Mouse (Mus musculus): ENCODE measurements around the gene 2900026A02Rik.
"Not testable (repeated sequence)": the region's sequence is repeated elsewhere in the genome, so short reads cannot be mapped to it uniquely, and the experiment has no call there.

The 2900026A02Rik gene

DNA sequence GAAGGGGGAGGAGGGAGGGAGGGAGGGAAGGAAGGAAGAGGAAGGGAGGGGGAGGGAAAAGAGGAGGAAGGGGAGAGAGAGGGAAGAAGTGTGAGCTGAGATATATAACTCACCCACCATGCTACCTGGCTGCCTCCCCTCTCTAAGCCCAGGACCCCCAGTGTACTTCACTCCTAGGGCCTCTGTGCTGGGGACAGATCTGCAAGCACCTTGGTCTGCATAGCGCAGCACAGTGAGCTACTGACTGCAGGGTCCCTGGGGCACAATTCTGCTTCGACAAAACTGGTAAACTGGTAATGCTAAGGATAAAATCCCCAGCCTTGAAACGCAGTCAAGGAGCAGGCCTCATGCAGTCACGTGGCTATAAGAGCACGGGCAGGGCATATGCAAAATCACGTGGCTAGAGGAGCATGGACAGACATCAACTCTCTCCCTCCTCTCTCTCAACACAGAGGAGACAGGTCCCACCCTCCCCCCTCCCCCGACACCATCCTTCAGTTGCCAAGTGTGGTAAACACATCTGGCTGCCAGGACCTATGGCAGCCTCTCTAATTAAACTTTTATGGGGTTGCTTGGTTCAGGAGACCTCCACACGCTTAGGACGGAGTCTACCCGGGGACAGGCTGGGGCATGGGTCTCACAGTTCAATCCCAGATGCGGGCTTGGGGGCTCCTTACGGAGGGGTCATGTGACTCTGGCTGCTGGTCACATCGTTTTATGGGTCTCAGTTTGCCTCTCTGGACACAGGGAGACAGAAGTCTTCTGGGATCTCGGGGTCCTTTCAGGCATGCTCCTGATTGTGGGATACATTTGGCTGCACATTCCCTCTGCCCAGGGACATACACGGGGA is 100.1 kb downstream of the 2900026A02Rik start:
- no peak for DNase-seq (ENCODE audit: extremely low spot score)

DNA sequence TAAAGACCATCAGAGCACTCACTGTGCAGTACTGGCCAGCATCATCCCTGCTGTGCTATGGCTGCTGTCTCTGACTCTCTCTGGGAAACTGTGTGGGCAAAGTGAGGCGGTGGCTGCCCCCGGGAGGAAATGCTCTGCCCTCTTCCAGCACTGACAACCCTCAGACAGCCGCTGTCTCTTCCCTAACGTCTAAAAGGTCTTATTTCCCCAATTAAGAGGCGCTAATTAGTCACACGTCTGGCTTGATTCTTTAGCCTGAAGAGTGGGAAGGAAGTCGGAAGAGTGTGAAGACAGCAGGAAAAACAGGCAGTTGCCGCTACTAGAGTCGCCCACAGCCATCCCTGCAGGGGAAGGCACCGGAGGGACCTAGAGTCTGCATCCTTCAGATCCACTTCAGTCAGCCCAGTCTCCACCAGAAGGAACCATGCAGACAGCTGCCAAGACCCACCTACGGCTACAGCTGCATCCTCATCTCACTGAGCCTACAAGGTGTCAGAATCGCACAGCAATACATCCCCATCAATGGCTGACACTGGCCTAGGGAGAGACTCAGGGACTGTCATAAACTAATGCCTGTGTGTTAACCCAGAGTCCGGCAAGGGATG is 101.1 kb downstream of the 2900026A02Rik start:
- DNase-seq (ENCODE audit: extremely low spot score), result no peak

- DNase-seq (ENCODE audit: extremely low spot score), result no peak
Observed at GRCm38 (mm10) chr5:113119291-113119690, 101.7 kb downstream of the 2900026A02Rik start.

GRCm38 (mm10) chr5:113118695-113119094 is 102.3 kb downstream of the 2900026A02Rik start:
- DNase-seq (ENCODE audit: extremely low spot score), result no peak

DNA sequence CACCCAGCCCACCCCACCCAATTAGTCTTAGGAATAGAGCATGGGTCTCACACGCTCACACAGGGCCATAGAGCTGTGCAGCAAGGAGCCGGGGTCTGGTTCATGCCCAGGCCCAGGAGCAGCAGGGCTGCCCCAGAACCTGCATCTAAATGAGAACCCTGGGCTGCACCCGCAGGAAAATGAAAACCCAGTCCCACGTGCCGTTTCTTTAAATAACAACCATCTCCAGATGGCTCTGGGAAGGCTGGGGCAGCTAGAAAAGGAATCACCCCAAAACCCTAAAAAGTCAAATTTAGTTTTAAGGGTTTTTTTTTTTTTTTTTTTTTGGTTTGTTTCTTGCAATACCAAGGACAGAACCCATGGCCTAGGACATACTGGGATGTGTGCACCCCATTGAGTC is 103.7 kb downstream of the 2900026A02Rik start:
- no peak for DNase-seq (ENCODE audit: extremely low spot score)

DNA sequence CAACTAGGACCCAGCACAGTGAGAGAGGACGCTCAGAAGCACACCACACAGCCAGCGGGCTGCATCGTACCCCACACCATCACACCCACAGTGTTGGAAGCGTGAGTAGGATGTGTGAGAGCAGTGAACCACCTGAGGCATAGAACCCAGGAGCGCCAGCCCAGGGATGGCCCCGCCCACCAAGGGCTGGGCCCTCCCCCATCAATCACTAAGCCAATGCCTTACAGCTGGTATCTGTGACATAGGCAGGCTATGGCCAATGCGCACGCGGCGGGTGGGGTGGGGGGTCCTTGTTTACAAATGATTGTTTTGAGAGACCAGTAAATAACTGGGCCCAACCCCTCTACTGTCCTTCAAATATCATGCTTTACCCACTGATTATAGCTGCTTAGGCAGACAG is 105.1 kb downstream of the 2900026A02Rik start:
- DNase-seq (ENCODE audit: extremely low spot score), result no peak

GRCm38 (mm10) chr5:113114264-113115225 is 106.5 kb downstream of the 2900026A02Rik start:
- no peak for DNase-seq (ENCODE audit: extremely low spot score)

DNA sequence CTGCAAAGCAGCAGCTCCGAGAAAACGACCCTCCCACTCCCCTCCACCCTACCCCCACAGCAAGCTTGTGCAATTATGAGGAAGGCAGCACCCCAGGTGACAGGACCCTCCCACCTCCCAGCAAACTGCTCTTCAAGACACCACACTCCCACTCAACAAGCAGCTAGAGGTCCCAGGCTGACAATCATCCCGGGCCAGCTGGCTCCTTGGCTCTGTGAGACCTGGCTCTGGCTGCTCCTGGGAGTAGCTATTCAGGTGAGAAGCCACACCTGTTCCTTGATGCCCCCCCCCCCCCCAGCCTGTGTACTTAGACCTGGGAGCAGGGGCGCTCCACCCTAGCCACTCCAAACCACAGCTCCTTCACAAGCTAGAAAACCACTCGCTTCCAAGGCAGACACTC is 107.9 kb downstream of the 2900026A02Rik start:
- no peak for DNase-seq (ENCODE audit: extremely low spot score)

DNA sequence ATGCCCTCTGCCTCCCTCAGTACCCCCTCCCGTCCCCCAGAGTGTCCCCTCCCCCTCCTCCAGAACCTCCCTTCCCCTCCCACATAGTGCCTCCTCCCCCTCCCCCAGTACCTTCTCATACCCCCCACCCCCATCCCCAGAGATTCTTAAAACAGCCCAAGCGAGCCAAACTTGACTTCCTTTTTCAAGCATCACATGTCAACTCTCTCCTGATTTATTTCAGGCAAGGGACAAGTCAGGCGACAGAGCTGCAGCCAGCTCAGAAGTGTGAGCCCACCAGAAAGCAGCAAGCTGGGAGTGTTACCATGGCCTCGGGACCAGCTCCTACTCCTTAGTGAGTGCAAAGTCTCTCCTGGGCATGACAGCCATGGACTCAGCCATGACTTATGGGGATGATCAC is 109.7 kb downstream of the 2900026A02Rik start:
- DNase-seq (ENCODE audit: extremely low spot score), result no peak

DNA sequence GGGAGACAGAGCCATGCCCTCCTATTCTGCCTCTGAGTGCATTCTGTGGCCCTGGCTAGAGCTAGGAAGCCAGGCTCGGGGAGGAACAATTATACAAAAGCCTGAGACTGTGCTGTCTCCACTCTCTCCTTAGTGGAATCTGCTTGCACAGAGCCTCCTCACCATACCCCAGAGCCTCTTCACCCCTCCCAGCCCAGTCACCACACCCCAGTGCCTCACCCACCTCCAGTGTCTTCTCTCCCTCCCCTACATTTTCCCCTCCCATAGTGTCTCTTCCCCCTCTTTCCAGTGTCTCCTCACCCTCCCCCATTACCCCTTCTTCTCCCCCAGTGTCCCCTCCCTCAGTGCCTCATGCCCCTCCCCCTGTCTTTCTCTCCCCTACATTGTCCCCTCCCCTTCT is 110.1 kb downstream of the 2900026A02Rik start:
- DNase-seq (ENCODE audit: extremely low spot score), result no peak

- DNase-seq (ENCODE audit: extremely low spot score), result not testable (repeated sequence)
Observed at GRCm38 (mm10) chr5:113109651-113110050, 111.4 kb downstream of the 2900026A02Rik start.

DNA sequence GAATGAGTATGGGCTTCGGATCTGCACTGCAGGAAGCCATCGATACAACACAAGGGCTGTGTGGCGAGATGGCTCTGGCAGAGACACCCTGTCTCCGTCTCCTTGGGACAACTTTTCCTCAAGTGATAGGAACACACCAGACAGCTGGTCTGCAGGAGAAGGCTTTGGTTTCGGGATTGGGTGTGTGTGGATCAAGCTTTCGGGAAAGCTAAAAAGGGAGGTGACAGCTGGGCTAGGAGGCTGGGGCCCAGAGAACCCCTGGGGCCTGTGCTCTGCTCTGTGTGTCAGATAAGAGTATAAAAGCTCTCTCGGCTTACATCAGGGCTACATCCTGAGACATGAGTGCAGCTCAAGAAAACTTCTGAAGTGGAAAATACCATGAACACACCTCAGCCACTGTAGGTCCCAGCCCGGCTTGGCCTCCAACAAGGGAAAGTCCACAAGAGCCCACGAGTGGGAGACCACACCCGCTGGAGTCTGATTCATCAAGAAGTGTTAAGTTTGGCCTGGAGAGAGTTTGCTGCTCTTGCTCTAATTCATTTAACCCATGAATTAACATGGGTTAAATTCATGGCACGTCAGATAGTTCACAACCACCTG is 112.8 kb downstream of the 2900026A02Rik start:
- DNase-seq (ENCODE audit: extremely low spot score), result no peak

DNA sequence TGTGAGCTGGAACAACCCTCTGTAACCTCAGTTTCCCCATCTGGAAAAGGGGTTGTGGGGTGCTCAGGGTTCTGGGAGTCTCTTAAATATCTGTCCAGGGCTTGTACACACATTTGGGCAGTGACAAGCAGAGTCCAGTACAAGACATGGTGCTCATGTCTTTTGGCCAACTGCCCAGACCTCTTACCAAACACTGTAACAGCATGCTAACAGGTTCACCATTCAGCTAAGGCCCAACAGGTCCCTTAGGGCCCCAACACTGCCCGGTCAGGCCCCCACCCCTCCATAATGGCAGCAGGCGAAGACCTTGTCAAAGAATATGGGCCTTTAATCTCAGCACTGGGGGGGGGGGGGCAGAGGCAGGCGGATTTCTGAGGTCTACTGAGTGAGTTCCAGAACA is 113.3 kb downstream of the 2900026A02Rik start:
- no peak for DNase-seq (ENCODE audit: extremely low spot score)

- no peak for DNase-seq (ENCODE audit: extremely low spot score)
Observed at GRCm38 (mm10) chr5:113106594-113106993, 114.4 kb downstream of the 2900026A02Rik start.

DNA sequence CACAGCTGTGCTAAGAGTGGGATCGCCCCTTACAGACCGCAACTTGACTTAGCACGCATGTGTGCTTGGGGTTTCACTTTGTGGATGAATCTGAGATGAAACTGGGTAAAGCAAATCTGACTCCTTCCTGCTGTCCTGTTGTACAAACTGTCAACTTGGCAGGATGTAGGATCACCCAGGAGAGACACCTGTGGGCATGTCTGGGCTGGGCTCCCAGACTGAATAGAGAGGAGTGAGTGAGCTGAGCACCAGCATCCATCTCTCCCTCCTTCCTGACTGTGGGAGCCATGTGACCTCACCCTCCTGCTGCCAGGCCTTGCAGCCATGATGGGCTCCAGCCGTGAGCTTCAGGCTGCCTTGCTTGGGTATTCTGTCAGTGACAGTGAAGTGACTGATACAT is 115.6 kb downstream of the 2900026A02Rik start:
- DNase-seq (ENCODE audit: extremely low spot score), result no peak

DNA sequence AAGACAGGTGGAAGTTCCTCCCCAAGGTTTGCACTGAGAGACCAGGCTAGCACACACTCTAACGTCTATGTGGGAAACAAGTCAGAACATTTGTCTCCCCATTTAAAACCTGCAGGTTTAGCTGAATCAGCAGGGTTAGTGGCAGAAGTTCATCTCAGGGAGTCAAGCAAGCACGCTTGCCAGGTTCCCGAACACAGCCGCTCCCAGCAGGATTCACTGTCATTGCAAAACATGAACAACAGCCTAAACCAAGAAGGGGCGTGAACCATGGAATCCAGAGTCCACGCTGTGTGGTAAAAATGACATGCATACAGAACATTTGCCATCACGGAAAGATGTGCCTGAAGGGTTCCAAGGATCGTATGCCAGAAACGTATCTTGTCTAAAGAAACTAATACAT is 116.0 kb downstream of the 2900026A02Rik start:
- no peak for DNase-seq (ENCODE audit: extremely low spot score)

DNA sequence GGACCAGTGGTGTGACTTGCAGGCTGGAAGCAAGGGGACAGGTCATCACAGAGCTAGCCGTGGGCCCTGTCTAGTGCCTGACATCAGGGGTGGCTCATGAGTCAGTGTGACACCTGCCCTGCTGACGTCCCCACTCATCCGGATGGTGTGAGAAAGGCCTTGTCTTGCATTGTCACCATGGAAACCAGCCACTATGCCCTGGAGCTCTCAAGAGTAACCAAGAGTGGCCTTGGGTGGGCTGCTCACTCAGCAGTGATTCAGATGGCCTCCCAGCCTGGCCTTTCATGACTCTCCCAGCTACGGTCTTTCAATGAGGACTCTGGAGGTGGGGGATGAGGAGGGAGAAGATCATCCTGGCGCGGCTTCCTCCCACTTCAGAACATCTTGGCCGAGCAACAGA is 118.6 kb downstream of the 2900026A02Rik start:
- DNase-seq (ENCODE audit: extremely low spot score), result no peak

- DNase-seq (ENCODE audit: extremely low spot score), result no peak
Observed at GRCm38 (mm10) chr5:113101457-113101856, 119.6 kb downstream of the 2900026A02Rik start.

DNA sequence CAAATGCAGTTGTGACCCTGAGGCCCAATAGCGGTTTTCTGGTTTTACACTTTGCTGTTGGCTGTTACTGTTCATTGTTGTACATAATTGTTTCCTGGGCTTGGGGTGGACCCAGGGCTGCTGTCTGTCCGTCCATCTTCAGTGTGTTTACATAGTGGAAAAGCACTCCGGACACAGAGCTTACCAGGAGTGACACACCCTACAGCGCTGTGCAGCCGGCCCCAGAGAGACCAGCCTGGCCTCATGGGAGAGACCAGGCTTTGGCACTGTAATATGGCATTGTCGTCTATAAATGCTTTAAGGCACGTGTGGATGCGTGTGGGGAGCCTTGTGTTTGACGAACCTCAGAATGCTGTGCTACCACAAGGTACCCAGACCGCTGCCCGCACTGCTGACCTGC is 120.6 kb downstream of the 2900026A02Rik start:
- DNase-seq (ENCODE audit: extremely low spot score), result no peak

DNA sequence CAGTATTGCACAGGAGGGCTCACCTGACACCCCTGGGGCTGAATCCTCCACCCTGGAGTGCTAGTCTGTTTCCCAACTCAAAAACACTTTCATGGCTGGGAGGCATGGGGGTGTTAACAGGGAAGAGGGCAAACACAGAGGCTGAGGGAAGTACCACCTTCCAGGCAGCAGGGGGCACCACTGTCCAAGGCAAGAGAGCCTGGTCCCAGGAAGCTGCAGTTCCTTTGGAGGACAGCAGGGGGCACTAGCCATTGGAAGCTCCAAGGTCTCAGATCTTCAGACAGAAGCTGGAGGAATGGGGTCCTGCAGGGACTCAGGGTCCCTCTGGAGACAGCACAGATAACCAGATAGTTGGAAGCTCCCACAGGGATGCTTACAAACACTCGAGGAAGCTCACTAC is 121.5 kb downstream of the 2900026A02Rik start:
- peak; percentile 90 for DNase-seq (ENCODE audit: extremely low spot score)

DNA sequence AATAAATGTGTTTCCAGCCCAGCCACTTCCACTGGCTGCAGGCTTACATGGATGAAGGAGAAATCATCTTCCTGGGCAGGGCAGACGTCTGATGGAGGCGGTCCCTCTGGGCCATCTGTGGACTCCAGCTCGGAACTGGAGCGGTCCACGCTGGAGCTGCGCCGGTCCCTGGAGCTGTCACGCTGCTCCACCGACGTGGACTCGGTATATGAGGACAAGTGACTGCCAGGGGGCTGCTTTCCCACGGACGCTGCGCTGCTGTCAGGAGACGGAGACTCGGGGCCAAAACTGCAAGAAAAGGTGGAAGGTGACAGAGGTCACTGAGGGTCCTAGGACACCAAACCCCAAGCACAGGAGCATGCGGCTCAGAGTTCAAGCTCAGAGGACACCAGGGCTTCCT is 123.5 kb downstream of the 2900026A02Rik start:
- no peak for DNase-seq (ENCODE audit: extremely low spot score)

- DNase-seq (ENCODE audit: extremely low spot score), result no peak
Observed at GRCm38 (mm10) chr5:113095456-113095855, 125.6 kb downstream of the 2900026A02Rik start.

Data from embryo, embryonic 9.5 days (tissue).